ENCODE assay signal across 8 mouse cellular contexts in genomic region chr5:8045855-8046254, GRCm38 (mm10). TPM values are rescaled to one million over a fixed set of nuclear protein-coding genes. Genes with fewer than 3 reads are reported as not detected.
DNase-seq lines count a peak whose midpoint lies in the region; ATAC-seq and TF ChIP-seq lines count a peak whose summit lies in the region.

TSS of gene Sri (plus strand) at chr5:8046078.

- H3K27ac ChIP-seq in hindbrain, postnatal 0 days: no peak within 1 kb of the TSS
- no peak within 1 kb of the TSS for H3K27ac ChIP-seq in limb, embryonic 10.5 days
- H3K27ac ChIP-seq in midbrain, postnatal 0 days (ENCODE audit: low read depth, low read length): no peak within 1 kb of the TSS

- 79% methylated on average over 6 of the region's 6 CpGs for WGBS in hindbrain, postnatal 0 days
- 84% methylated on average over 6 of the region's 6 CpGs for WGBS in limb, embryonic 10.5 days
- 83% methylated on average over 6 of the region's 6 CpGs for WGBS in midbrain, postnatal 0 days

- H3K4me1 ChIP-seq in hindbrain, postnatal 0 days (ENCODE audit: insufficient read depth, low read length): no peaks in the 10 kb centered on the region
- no peaks in the 10 kb centered on the region for H3K4me1 ChIP-seq in limb, embryonic 10.5 days
- H3K4me1 ChIP-seq in midbrain, postnatal 0 days (ENCODE audit: insufficient read depth, low read length): no peaks in the 10 kb centered on the region

- H3K4me3 ChIP-seq in hindbrain, postnatal 0 days (ENCODE audit: low read length): no peak within 1 kb of the TSS
- no peak within 1 kb of the TSS for H3K4me3 ChIP-seq in limb, embryonic 10.5 days
- H3K4me3 ChIP-seq in midbrain, postnatal 0 days (ENCODE audit: low read depth, low read length): no peak within 1 kb of the TSS

- no peak for ATAC-seq in CD4-positive, CD25-positive, alpha-beta regulatory T cell, adult 4 months
- no peak for ATAC-seq in hindbrain, postnatal 0 days
- no peak for ATAC-seq in midbrain, postnatal 0 days (ENCODE audit: low FRiP score)
- ATAC-seq in cerebellum, adult (ENCODE audit: insufficient number of reproducible peaks, low FRiP score, low TSS enrichment): no peak

- no peak within 1 kb of the TSS for H3K4me2 ChIP-seq in hindbrain, postnatal 0 days (ENCODE audit: low read depth, low read length)
- H3K4me2 ChIP-seq in midbrain, postnatal 0 days (ENCODE audit: low read depth, low read length, poor library complexity, severe bottlenecking): no peak within 1 kb of the TSS

- no peaks in the 10 kb centered on the region for H3K36me3 ChIP-seq in hindbrain, postnatal 0 days (ENCODE audit: insufficient read depth, low read length)
- H3K36me3 ChIP-seq in limb, embryonic 10.5 days: no peaks in the 10 kb centered on the region
- no peaks in the 10 kb centered on the region for H3K36me3 ChIP-seq in midbrain, postnatal 0 days (ENCODE audit: insufficient read depth, low read length)

- H3K9me3 ChIP-seq in hindbrain, postnatal 0 days (ENCODE audit: low read length): no peaks in the 10 kb centered on the region
- H3K9me3 ChIP-seq in limb, embryonic 10.5 days (replicated peaks): no peaks in the 10 kb centered on the region
- H3K9me3 ChIP-seq in midbrain, postnatal 0 days (ENCODE audit: low read length): no peaks in the 10 kb centered on the region

- H3K27me3 ChIP-seq in hindbrain, postnatal 0 days (ENCODE audit: insufficient read depth, low read length): no peaks in the 10 kb centered on the region
- H3K27me3 ChIP-seq in limb, embryonic 10.5 days (ENCODE audit: low read depth, poor library complexity, severe bottlenecking): no peaks in the 10 kb centered on the region
- no peaks in the 10 kb centered on the region for H3K27me3 ChIP-seq in midbrain, postnatal 0 days (ENCODE audit: insufficient read depth, low read length)

- no peak for TF ChIP-seq CTCF in hindbrain, postnatal 0 days (IDR thresholded peaks at IDR 0.05; ENCODE audit: low read depth)
- TF ChIP-seq CTCF in midbrain, postnatal 0 days (IDR thresholded peaks at IDR 0.05): no peak

- no peak within 1 kb of the TSS for H3K9ac ChIP-seq in hindbrain, postnatal 0 days (replicated peaks; ENCODE audit: low read length)
- H3K9ac ChIP-seq in midbrain, postnatal 0 days (replicated peaks; ENCODE audit: low read length, poor library complexity, severe bottlenecking): no peak within 1 kb of the TSS

- no peak for DNase-seq in adrenal gland, postnatal 14 days
- no peak for DNase-seq in gastrocnemius, adult 8-10 months (ENCODE audit: low spot score in 2 of 2)
- DNase-seq in hindbrain, postnatal 0 days (ENCODE audit: low spot score): no peak
- DNase-seq in limb, embryonic 10.5 days (ENCODE audit: low spot score): no peak
- DNase-seq in midbrain, postnatal 0 days (ENCODE audit: low spot score): no peak
- no peak for DNase-seq in right cerebral cortex, postnatal 14 days

RNA-seq across cellular contexts. Expression of gene Sri, which starts in this region (rescaled TPM):
- 100 to 1,000 TPM; 607 to 653 TPM for polyA plus RNA-seq in CD4-positive, CD25-positive, alpha-beta regulatory T cell, adult 4 months (2017; shearing (Covaris generic))
- total RNA-seq in adrenal gland, postnatal 14 days (2021): 93.5 and 125 TPM in 2 replicates
- 10 to 100 TPM in 3 of 4 experiments, 1 to 10 TPM in 1; 8.0 to 22.0 (median 16.0) TPM for total RNA-seq in gastrocnemius, adult 8-10 months (2022)
- total RNA-seq in hindbrain, postnatal 0 days (2014; rRNA removed): 106 and 108 TPM in 2 replicates
- 170 and 175 TPM in 2 replicates for polyA plus RNA-seq in hindbrain, postnatal 0 days (2015; fragmentation: Nextera tagmentation; extraction: Ambion mirVana)
- polyA plus RNA-seq in limb, embryonic 10.5 days (2016; fragmentation: Nextera tagmentation; extraction: Ambion mirVana): 176 and 206 TPM in 2 replicates
- 84.3 and 85.6 TPM in 2 replicates for total RNA-seq in midbrain, postnatal 0 days (2014; rRNA removed)
- 136 and 150 TPM in 2 replicates for polyA plus RNA-seq in midbrain, postnatal 0 days (2015; fragmentation: Nextera tagmentation; extraction: Ambion mirVana)
